Mouse (Mus musculus): ENCODE measurements around the gene Zfp111.

The Zfp111 gene

DNA sequence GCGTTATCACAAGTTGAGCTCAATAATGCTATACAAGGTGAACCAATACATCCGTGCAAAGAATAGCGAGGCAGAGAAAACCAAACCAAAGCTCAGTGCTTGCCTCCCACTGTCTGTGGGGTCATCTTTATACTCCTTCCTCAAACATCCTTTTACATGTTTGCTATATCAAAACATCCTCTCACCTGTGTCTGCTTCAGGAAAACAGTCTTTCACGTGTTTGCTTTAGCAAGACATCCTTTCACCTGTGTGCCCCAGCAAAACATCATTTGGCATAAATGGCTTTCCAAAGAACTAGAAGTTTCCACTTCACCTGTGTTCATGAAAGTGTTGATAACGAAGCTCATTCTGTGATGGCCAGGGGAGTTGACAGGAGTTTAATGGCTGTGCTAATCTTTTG is at the start of gene Zfp111:
TSS of gene Zfp111 (minus strand) at position 101 of the 400 bp plus-strand sequence.
- DNase-seq (ENCODE audit: low spot score in 2 of 2): no peak

DNA sequence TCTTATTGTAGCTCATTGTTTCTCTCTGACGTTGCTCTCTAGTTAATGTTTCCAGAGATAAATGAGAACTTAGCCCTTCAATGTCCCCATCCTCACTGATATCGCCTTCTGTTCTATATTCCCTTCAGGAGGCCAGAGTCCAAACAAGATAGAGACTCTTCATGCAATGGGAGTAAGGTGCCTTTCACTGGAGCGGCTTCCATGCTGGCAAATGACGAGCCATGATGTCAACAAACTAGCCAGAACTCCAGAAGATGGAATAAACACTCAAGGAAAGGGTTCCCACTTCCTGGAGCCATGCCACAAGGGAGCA is 48.7 kb upstream of the Zfp111 start:
- DNase-seq (ENCODE audit: low spot score in 2 of 2): no peak

DNA sequence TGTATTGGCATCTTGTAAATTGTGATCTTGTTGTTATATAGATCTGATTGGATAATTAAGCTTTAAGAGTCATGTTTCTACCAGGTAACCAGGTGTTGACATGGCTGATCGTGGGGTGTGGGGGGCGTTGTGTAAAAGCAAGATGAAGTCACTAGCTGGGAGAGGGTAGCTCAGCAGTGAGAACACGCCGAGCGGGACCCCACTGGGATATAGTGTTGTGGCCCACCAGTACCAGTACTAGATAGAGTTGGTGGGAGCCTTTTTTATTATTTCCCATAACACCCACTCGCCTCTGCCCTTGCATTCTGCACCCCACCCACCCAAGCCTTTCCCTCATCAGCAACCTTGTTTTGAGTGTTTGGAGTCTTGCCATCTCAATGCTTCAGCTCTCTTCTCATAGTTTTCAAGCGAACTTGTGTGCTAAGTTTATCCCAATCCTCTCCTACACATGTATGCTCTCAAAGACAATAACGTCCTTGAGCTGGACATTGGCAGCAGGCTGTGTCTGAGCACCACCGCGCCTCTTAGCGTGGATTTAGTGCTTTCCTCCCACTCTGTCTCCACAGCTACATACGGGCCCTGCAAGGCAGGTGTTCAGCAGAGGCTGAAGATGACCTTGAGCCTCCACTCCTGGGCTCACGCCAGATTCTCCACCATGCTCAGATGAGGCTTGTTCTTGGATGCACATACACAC is 48.2 kb upstream of the Zfp111 start:
- DNase-seq (ENCODE audit: low spot score in 2 of 2): peak in 1 of 2 experiments; percentile 22

DNA sequence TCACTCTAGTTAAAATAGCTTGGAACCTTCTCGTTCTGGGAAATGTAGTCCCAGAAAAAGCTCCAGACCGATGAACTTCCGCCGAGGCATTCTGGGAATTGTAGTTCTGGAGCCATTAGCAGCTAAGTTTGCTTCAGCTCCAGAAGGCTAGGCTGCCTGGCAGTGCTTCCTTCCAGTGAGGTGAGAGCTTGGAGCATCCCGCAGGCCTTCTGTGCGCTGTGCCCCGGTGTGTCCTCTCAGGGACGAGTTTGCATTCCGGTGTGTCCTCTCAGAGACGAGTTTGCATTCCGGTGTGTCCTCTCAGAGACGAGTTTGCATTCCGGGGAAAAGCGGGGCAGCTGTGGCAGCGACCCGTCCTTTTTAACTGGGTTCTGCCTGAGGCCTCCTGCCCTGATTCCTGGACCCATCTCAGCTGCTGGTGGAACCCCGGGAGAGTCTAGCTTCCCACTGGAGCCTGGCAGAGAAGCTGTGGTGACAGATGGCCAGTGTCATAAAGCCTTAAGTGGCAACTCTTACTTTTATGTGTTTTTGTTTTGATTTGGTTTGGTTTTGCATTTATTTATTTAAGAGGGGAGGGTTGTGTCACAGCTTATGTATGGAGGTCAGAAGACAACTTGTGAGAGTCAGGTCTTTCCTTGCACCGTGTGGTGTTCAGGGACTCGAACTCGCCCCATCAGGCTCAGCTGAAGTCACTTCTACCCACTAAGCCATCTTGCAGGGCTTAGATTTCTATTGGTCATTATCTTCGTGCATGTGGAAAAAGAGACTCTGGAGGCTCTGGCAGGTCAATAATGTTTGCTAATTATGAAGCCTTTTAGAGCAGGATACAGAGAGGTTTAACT is 43.6 kb upstream of the Zfp111 start, which contains the start of gene Zfp108:
TSS of gene Zfp108 (plus strand) at position 162 of the 842 bp plus-strand sequence.
- DNase-seq (ENCODE audit: low spot score in 2 of 2): peak; percentile 91 to 95

DNA sequence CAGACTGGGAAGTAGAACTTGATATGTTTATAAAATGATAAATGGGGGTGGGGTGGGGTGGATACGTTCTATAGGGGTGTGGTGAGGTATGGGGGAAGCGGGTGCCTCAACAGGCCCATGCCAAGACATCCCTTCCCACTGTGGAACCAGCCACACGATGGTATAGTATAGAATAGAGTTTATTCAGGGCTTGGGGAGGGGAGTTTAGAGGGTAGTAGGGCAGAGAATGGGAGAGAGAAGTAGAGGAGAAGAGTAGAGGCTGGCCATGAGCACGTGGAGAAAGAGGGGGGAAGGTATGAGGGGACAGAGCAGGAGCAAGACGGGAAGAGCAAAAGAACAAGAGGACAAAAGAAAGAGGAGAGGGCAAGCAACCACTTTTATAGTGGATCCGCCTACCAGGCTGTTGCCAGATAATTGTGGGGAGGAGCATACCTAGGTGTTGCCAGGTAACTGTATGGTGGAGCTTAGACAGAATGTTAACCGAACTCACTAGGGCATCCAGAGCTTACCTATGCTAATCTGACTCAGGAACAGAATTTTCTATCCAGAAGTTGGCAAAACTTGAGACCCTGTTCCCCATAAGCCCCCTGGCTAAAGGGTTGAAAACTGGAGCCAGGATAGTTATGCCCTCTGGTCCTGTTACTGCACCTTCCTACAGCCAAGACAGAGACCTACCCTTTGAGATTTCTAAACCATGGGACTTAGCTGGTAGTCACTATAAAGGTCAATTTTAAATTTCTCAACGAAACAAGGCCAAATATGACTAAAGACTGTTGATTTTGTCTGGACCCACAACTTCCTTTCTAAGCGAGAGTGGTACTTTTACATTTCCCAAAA is 42.8 kb upstream of the Zfp111 start:
- no peak for DNase-seq (ENCODE audit: low spot score in 2 of 2)

DNA sequence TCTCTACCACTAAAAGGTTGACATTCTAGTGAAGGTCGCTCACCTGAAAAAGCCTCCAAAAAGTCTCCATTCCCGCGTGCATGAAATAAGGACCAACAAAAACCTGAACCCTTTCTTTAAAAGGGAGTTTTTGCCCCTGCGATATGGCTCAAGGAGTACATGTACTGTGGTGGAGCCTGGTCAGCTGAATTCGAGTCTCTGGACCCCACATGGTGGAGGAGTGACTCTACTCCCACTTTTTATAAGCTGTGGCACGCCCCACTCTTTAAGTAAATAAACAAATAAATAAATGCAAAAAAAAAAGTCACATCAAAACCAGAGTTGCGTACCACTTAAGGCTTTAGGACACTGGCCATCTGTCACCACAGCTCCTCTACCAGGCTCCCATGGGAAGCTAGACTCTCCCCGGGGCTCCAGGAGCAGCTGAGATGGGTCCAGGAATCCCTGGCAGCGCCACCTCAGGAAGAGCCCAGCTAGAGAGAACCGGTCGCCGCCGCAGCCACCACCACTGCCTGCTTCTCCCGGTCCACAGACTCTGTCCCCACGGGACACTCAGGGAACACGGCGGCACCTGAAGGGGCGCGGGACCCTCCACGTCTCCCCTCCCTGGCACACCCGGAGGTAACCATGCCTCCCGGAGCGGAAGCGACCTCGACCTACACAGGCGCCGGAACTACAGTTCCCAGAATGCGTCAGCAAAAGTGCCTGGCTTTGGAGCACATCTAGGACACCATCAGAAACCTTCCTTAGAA is 26.0 kb upstream of the Zfp111 start, which contains the start of gene Zfp109:
TSS of gene Zfp109 (minus strand) at position 521 of the 752 bp plus-strand sequence.
- DNase-seq (ENCODE audit: low spot score in 2 of 2): peak; percentile 84 to 87

DNA sequence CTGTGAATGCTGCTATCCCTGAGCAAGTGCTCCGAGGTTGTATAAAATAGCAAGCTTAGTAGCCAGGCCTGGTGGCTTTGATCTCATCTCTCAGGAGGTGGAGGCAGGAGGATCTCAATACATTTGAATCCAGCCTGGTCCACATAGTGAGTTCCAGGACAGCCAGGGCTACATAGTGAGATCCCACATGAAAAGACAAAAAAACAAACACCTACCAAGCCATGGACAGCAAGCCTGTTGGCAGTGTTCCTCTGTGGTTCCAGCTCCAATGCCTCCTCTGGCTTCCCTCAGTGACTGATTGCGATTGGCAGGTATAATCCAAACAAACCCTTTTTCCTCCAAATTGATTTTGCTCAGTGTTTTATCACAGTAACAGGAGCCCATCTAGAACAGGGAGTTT is 947 bp downstream of the Zfp111 start:
- DNase-seq (ENCODE audit: low spot score in 2 of 2): no peak

DNA sequence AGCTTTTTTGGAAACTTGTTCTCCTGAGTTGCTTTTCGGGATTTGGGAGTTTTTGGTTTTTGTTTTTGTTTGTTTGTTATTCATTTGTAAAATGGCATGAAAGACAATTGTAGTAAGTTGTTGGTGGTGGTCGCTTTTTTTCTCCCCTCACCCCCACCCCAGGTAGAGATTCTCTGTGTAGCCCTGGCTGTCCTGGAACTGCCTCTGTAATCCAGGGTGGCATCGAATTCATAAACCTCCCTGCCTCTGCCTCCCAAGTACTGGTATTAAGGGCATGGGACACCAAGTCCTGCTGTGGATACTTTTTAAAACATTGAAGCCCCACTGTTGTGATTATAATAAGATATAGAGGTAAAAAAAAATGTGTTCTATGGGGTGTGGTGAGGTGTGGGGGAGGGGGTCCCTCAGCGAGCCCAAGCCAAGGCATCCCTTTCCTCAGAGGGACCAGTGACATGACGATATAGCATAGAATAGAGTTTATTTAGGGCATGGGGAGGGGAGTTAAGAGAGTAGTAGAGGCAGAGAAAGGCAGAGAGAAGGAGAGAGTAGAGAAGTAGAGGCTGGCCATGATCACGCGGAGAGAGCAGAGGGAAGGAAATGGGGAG is 2.9 kb downstream of the Zfp111 start:
- no peak for DNase-seq (ENCODE audit: low spot score in 2 of 2)

DNA sequence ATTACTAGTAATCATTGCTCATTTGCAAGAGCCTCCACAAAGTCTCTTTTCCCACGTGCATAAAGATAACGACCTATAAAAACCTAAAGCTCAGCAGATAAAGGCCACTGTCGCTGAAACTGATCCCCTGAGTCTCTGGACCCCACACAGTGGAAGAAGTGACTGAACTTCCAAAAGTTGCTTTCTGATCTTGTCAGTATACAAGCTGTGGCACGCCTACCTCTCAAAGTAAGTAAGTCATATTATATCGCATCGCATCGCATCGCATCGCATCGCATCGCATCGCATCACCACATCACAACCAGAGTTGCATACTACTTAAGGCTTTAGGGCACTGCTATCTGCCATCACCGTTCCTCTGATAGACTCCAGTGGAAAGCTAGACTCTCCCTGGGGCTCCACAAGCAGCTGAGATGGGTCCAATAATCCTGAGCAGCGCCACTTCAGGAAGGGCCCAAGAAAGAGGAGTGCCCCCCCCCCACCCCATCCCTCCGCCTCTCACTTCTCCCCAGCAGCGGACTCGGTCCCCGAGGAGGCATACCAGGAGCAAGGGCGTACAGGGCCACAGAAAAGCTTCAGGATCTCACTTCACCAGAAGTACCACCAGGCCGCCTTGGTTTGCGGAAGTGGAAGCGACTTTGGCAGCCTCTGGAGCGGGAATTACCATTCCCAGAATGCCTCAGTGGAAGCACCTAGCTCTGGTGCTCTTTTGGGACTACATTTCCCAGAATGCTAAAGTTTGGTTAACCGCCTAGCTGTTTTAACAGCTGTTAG is 3.6 kb downstream of the Zfp111 start:
- DNase-seq (ENCODE audit: low spot score in 2 of 2): peak; percentile 79 to 84

DNA sequence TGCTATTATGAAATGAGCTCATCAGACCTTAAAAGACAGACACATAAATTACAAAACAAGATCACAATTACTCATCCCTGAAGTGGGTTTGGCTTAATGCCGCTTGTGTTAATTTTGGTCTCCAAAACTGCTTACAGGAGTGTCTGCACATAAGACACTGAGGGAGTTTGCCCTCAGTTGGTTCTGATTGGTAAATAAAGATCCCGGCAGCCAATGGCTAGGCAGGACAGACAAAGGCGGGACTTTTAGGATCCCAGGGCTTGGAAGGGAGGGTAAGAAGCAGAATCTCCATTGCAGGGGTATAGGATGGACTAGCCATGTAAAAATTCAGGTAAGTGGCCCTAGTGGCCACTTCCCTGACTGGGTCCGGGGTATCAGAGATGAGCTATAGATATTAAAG is 14.3 kb downstream of the Zfp111 start:
- no peak for DNase-seq (ENCODE audit: low spot score in 2 of 2)

DNA sequence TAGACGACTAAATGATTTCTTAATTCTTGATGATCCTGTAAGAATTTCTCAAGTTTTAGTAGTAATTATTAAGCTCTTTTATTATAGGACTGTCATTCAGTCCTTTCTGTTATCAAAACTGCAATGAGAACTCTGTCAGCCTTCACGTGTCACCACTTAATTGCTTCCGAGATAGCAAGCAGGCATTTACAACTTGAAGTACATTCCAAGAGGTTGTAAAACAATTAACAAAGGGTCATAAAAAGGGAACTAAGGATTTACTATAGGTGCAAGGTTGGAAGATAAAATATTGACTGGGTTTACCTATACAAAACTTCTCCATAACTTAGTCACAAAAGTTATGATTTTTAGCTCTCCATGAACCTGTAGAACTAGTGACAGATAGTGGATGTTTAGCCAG is 18.1 kb downstream of the Zfp111 start:
- no peak for DNase-seq (ENCODE audit: low spot score in 2 of 2)

DNA sequence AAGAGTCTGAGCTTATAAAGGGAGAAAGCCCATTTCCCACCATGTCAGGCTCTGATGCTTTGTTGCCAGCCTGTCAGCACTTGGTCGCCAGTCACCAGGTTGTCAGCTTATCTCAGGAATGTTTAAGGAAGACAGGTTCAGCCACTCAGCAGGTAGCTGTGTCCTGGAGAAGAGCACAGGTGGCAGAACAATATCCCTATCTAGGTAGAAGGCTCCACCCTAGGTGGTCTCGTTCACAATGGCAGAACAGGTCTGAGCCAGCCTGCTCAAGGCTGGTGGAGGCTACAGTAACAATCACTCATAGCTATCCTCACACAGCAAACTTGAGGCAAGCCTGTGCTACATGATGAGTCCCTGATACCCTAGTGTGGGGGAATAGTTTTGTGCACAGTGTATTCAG is 19.9 kb downstream of the Zfp111 start:
- DNase-seq (ENCODE audit: low spot score in 2 of 2): no peak

DNA sequence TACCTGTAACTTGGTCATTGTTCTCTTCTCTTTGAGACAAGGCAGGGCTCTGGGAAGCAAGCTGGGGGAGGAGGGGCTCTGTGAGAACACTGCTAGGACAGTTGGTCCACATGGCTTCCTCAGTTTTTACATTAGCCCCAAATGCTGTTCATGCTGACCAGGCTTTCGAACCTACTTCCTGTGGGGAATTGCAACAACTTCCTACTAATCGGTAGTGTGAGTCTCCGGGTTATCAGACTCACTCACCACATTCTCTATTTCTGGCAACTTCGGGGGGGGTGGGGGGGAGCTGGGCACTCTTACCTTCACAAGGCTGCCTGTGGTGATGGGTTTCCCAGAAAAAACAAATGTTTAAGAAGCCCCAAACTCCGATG is 21.7 kb downstream of the Zfp111 start:
- no peak for DNase-seq (ENCODE audit: low spot score in 2 of 2)

DNA sequence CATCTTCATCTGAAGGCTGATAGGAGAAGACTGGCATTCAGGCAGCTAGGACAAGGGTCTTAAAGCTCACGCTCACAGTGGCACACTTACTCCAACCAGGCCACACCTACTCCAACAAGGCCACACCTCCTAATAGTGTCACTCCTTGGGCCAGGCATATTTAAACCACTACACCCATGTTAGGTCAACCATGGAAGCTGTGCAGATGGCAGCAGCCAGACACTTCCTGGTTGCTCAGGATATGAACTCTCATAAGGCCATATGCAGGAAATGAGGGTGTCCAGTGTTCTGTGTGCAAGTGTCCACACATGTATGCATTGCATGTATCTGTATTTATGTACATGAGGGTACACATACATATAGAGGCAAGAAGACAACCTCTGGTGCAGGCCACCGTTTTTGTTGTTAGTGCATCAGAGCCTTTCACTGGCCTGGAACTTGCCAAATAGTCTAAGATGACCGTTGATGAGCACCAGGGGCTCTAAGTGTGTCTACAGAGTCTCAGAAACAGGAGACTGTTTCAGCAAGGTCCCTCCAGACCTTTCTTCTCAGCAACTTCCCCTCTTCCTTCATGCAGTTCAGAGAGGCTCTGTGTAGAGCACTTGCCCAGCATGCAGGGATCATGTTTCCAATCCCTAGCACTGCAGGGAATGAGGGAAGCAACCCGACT is 22.2 kb downstream of the Zfp111 start:
- DNase-seq (ENCODE audit: low spot score in 2 of 2): no peak

DNA sequence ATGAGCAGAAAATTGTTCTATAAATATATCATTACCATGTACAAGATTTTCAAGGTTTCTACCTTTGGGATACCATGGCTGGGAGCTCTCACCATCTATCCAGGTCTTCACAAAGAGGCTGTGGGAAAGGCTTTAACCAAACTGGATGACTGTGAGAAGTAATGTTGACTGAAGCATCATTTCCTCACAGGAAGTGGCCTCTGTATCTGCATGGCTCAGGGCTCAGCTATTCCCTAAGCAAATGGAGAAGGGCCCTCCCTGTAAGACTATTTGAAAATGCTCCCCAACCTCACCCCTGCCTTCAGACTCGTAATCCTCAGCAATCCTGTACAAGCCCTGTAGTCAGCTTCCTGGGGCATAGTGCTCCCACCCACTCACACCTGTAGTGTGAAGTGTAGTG is 23.6 kb downstream of the Zfp111 start:
- DNase-seq (ENCODE audit: low spot score in 2 of 2): no peak

DNA sequence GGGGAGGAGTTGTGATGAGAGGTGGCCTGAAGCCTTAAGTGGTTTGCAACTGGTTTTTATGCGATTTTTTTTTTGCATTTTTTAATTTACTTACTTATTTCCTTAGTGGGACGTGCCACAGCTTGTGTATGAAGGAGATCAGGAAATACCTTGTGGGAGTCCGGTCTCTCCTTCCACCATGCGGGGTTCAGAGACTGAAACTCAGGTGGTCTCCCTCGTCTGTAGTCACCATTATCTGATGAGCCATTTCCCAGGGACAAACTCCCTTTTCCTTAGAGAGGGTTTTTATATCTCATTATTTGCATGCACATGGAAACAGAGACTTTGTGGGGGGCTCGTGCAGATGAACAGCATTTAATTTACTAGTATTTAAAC is 35.9 kb downstream of the Zfp111 start:
- DNase-seq (ENCODE audit: low spot score in 2 of 2): no peak

DNA sequence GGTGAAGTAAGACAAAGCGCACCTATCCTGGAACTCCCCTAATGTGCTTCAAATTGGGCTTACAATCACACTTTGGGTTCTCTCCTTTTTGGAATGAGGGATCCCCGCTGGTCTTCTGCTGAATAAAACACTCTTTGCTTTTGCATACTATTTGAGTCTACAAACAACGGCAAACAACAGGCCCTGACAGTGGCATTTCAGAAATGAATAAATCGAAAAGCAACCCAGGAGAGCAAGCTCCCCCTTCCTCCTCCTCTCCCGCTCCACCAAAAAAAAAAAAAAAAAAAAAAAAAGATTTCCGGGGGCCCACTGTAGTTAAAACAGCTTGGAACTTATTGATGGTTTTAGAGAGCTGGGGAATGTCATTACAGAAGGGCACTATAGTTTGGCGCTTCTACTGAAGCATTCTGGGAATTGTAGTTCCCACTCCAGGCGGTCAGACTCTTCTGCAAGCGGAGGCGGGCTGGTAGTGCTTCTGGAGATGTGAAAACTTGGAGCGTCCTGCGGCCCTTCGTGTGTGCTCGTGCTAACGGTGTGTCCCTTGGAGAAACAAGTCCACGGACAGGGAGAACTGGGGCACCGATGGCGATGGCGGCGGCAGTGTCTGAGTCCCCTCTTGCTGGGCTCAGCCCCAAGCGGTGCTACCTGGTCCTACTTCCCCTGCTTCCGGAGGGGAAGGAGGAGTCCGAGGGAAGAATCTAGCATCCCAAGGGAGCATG is 36.5 kb downstream of the Zfp111 start, which contains the start of gene Zfp114:
TSS of gene Zfp114 (plus strand) at position 443 of the 719 bp plus-strand sequence.
- DNase-seq (ENCODE audit: low spot score in 2 of 2): peak; percentile 86 to 88

DNA sequence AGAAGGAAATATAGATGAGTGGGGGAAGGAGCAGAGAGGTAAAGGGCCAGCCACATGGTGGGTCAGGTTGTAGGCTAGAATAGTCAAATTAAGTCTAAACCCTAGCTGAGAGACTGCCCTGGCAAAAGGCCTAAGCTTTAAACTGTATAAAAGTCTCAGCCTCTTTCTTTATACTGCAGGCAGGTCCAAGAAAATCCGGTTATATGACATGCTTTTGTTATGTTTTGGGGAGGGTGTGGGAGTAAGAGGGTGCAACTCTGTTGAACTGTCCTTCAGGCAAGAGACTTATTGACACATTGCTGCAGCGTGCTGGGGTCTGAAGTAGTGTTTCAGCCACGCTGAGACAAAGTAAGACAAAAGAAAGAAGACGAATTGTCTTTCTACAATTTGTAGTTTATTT is 39.1 kb downstream of the Zfp111 start:
- DNase-seq (ENCODE audit: low spot score in 2 of 2): no peak

DNA sequence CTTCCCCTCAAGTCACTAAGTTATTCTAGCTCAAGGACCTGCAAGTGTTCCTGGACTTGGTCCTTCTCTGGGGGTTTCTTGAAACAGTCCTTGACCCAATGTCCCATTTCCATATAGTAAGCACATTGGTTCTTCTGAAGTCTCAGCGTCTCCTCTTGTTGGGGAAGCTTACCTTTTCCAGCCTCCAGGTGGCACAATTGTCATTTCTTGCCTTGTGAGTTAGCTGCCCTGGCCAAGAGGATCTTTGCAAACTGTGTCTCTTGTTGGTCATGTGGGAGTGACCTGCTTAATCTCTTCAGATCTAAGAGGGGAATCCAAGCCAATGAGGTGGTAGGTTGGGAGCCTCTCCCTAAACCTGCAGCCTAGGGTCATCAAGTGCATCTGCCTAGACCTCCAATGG is 58.0 kb downstream of the Zfp111 start:
- no peak for DNase-seq (ENCODE audit: low spot score in 2 of 2)
